Mouse (Mus musculus) MEL (cell line): ENCODE data around the gene Lingo1. TPM values are rescaled to one million over a fixed set of nuclear protein-coding genes. Genes with fewer than 3 reads are reported as not detected.

Experiments
- DNase-seq: peaks from one replicate; pipeline ENCODE4 v3.0.0; 2011; ENCODE audit warnings: low read depth, low spot score
- H3K27ac ChIP-seq: 2 replicates; pipeline ENCODE4 v1.5.1; 2012; ENCODE audit warnings: low read depth, mild to moderate bottlenecking, control low read depth, low read length, moderate library complexity; ENCODE audit not compliant: control insufficient read depth
- H3K27me3 ChIP-seq, 2 experiments: fragments of 150-350 bp in 1 of 2; sonication (generic) in 1 of 2; 2 replicates each; pipeline ENCODE4 v1.6.1; 2012; ENCODE audit warnings: low read length in 2 of 2, mild to moderate bottlenecking in 2 of 2, improper control_type of control experiment in 1 of 2, moderate library complexity in 1 of 2; ENCODE audit not compliant: insufficient read depth in 2 of 2, control insufficient read depth in 1 of 2
- H3K36me3 ChIP-seq, 2 experiments: 2 replicates each; pipeline ENCODE4 v1.6.1; 2012 to 2014; ENCODE audit warnings: low read length in 2 of 2, improper control_type of control experiment in 1 of 2, inconsistent platforms in 1 of 2, mild to moderate bottlenecking in 1 of 2; ENCODE audit not compliant: insufficient read depth in 2 of 2, control insufficient read depth in 1 of 2
- H3K4me1 ChIP-seq, 2 experiments: fragments of 150-350 bp in 1 of 2; sonication (generic) in 1 of 2; 2 replicates each; pipeline ENCODE4 v1.6.1; 2012; ENCODE audit warnings: low read length in 2 of 2, improper control_type of control experiment in 1 of 2, mild to moderate bottlenecking in 1 of 2; ENCODE audit not compliant: insufficient read depth in 2 of 2, control insufficient read depth in 1 of 2
- H3K4me3 ChIP-seq, 2 experiments: fragments of 150-350 bp in 1 of 2; sonication (generic) in 1 of 2; 2 replicates each; pipeline ENCODE4 v1.5.1; 2012; ENCODE audit warnings: low read depth in 2 of 2, low read length in 2 of 2, mild to moderate bottlenecking in 2 of 2, moderate library complexity in 2 of 2, control low read depth in 1 of 2, improper control_type of control experiment in 1 of 2; ENCODE audit not compliant: control insufficient read depth in 1 of 2, insufficient read depth in 1 of 2
- H3K79me2 ChIP-seq: 2 replicates; pipeline ENCODE4 v1.6.1; 2012; ENCODE audit warnings: mild to moderate bottlenecking, low read length, moderate library complexity; ENCODE audit not compliant: control insufficient read depth, poor library complexity, insufficient read depth
- H3K9ac ChIP-seq: 2 replicates; pipeline ENCODE4 v1.6.1; 2012; ENCODE audit warnings: low read depth, mild to moderate bottlenecking, control low read depth, low read length, moderate library complexity; ENCODE audit not compliant: control insufficient read depth, poor library complexity, severe bottlenecking
- H3K9me3 ChIP-seq: fragments of 150-350 bp; sonication (generic); replicated peaks from 2 replicates; pipeline ENCODE4 v1.6.1; 2012; ENCODE audit warnings: mild to moderate bottlenecking, low read length, improper control_type of control experiment, moderate library complexity; ENCODE audit not compliant: insufficient read depth
- CHD1 ChIP-seq: IDR thresholded peaks from 2 replicates; pipeline ENCODE4 v1.6.1; 2012; ENCODE audit warnings: low read depth, mild to moderate bottlenecking, inconsistent platforms, low read length, improper control_type of control experiment
- CHD2 ChIP-seq: IDR thresholded peaks from 2 replicates; pipeline ENCODE4 v1.6.1; 2011; ENCODE audit warnings: low read length, improper control_type of control experiment
- CTCF ChIP-seq, 3 experiments: IDR thresholded peaks in 2 of 3; conservative IDR thresholded peaks in 1 of 3; 2 replicates each; pipeline ENCODE4 v1.5.1; 2011 to 2012; ENCODE audit warnings: low read length in 3 of 3, low read depth in 2 of 3, mild to moderate bottlenecking in 2 of 3, improper control_type of control experiment in 1 of 3, inconsistent platforms in 1 of 3, mixed read lengths in 1 of 3, moderate library complexity in 1 of 3; ENCODE audit not compliant: control insufficient read depth in 1 of 3, insufficient read depth in 1 of 3, poor library complexity in 1 of 3, severe bottlenecking in 1 of 3
- E2F4 ChIP-seq: IDR thresholded peaks from 2 replicates; pipeline ENCODE4 v1.6.1; 2011; ENCODE audit warnings: low read depth, low read length, improper control_type of control experiment, borderline replicate concordance
- EP300 ChIP-seq, 2 experiments: IDR thresholded peaks; 2 replicates each; pipeline ENCODE4 v1.6.1; 2011; ENCODE audit warnings: improper control_type of control experiment in 2 of 2, low read length in 2 of 2, low read depth in 1 of 2, mild to moderate bottlenecking in 1 of 2
- GABPA ChIP-seq: IDR thresholded peaks from 2 replicates; pipeline ENCODE4 v1.6.1; 2012; ENCODE audit warnings: low read depth, mild to moderate bottlenecking, inconsistent platforms, low read length, improper control_type of control experiment, moderate library complexity
- JUND ChIP-seq: IDR thresholded peaks from 2 replicates; pipeline ENCODE4 v1.6.1; 2011; ENCODE audit warnings: low read depth, mild to moderate bottlenecking, improper control_type of control experiment, low read length
- KAT2A ChIP-seq: conservative IDR thresholded peaks from 2 replicates; pipeline ENCODE4 v1.6.1; 2012; ENCODE audit warnings: low read depth, low read length, improper control_type of control experiment, inconsistent platforms
- MAX ChIP-seq: IDR thresholded peaks from 2 replicates; pipeline ENCODE4 v1.6.1; 2011; ENCODE audit warnings: low read length, improper control_type of control experiment
- MAZ ChIP-seq: IDR thresholded peaks from 2 replicates; pipeline ENCODE4 v1.6.1; 2012; ENCODE audit warnings: low read depth, mild to moderate bottlenecking, inconsistent platforms, low read length, improper control_type of control experiment
- MEF2A ChIP-seq: IDR thresholded peaks from 2 replicates; pipeline ENCODE4 v1.6.1; 2014; ENCODE audit warnings: low read depth, mild to moderate bottlenecking, inconsistent platforms, low read length, improper control_type of control experiment; ENCODE audit not compliant: poor library complexity, insufficient replicate concordance, severe bottlenecking; ENCODE audit errors: extremely low read depth
- MXI1 ChIP-seq: IDR thresholded peaks from 2 replicates; pipeline ENCODE4 v1.6.1; 2011; ENCODE audit warnings: mild to moderate bottlenecking, low read depth, low read length, improper control_type of control experiment
- MYB ChIP-seq: IDR thresholded peaks from 2 replicates; pipeline ENCODE4 v1.6.1; 2011; ENCODE audit warnings: mild to moderate bottlenecking, low read depth, low read length, improper control_type of control experiment
- NELFE ChIP-seq: IDR thresholded peaks from 2 replicates; pipeline ENCODE4 v1.6.1; 2011; ENCODE audit warnings: low read depth, low read length, improper control_type of control experiment
- POLR2A ChIP-seq, 2 experiments: IDR thresholded peaks; 2 replicates each; pipeline ENCODE4 v1.6.1; 2011 to 2012; ENCODE audit warnings: low read length in 2 of 2, mild to moderate bottlenecking in 2 of 2, control low read depth in 1 of 2, improper control_type of control experiment in 1 of 2, low read depth in 1 of 2, moderate library complexity in 1 of 2; ENCODE audit not compliant: control insufficient read depth in 1 of 2, insufficient read depth in 1 of 2, poor library complexity in 1 of 2
- POLR2AphosphoS2 ChIP-seq: IDR thresholded peaks from 2 replicates; pipeline ENCODE4 v1.6.1; 2011; ENCODE audit warnings: low read length, improper control_type of control experiment
- POLR2AphosphoS5 ChIP-seq: IDR thresholded peaks from 2 replicates; pipeline ENCODE4 v1.6.1; 2012; ENCODE audit warnings: low read depth, borderline replicate concordance, mild to moderate bottlenecking, inconsistent platforms, low read length, moderate library complexity, mixed read lengths
- RAD21 ChIP-seq: IDR thresholded peaks from 2 replicates; pipeline ENCODE4 v1.6.1; 2011; ENCODE audit warnings: mild to moderate bottlenecking, low read depth, low read length, improper control_type of control experiment
- RCOR1 ChIP-seq: IDR thresholded peaks from 2 replicates; pipeline ENCODE4 v1.6.1; 2012; ENCODE audit warnings: low read depth, mild to moderate bottlenecking, inconsistent platforms, low read length, improper control_type of control experiment
- SIN3A ChIP-seq: IDR thresholded peaks from 2 replicates; pipeline ENCODE4 v1.6.1; 2012; ENCODE audit warnings: low read length, improper control_type of control experiment, inconsistent platforms
- TAL1 ChIP-seq: IDR thresholded peaks from 2 replicates; pipeline ENCODE4 v1.6.1; 2012; ENCODE audit warnings: mild to moderate bottlenecking, inconsistent platforms, low read length, moderate library complexity, mixed read lengths
- TBP ChIP-seq: IDR thresholded peaks from 2 replicates; pipeline ENCODE4 v1.8.0; 2011; ENCODE audit warnings: low read depth, low read length, improper control_type of control experiment
- TCF12 ChIP-seq: IDR thresholded peaks from 2 replicates; pipeline ENCODE4 v1.6.1; 2014; ENCODE audit warnings: low read depth, mild to moderate bottlenecking, inconsistent platforms, low read length, improper control_type of control experiment, moderate library complexity
- UBTF ChIP-seq: IDR thresholded peaks from 2 replicates; pipeline ENCODE4 v1.6.1; 2012; ENCODE audit warnings: low read depth, mild to moderate bottlenecking, inconsistent platforms, low read length, improper control_type of control experiment, moderate library complexity, borderline replicate concordance; ENCODE audit not compliant: insufficient read depth
- USF1 ChIP-seq: IDR thresholded peaks from 2 replicates; pipeline ENCODE4 v1.6.1; 2014; ENCODE audit warnings: low read depth, mild to moderate bottlenecking, inconsistent platforms, low read length, improper control_type of control experiment, moderate library complexity
- ZC3H11A ChIP-seq: IDR thresholded peaks from 2 replicates; pipeline ENCODE4 v1.6.1; 2012; ENCODE audit warnings: low read depth, mild to moderate bottlenecking, inconsistent platforms, low read length, improper control_type of control experiment
- ZKSCAN1 ChIP-seq: IDR thresholded peaks from 2 replicates; pipeline ENCODE4 v1.6.1; 2012; ENCODE audit warnings: low read depth, mild to moderate bottlenecking, inconsistent platforms, low read length, improper control_type of control experiment, moderate library complexity
- ZMIZ1 ChIP-seq: IDR thresholded peaks from 2 replicates; pipeline ENCODE4 v1.6.1; 2012; ENCODE audit warnings: low read depth, mild to moderate bottlenecking, inconsistent platforms, low read length, improper control_type of control experiment, moderate library complexity
- polyA plus RNA-seq, 2 experiments: library from polyadenylated mRNA; stranded (reverse) in 1 of 2; unstranded in 1 of 2; fragments of >175 nt in 1 of 2; fragments of >200 nt in 1 of 2; gene quantifications; 2 replicates each; pipeline versions ENCODE4 v1.2.1 to v1.2.4; 2012; ENCODE audit warnings: low replicate concordance in 2 of 2, low read depth in 1 of 2; ENCODE audit not compliant: insufficient read length in 2 of 2, insufficient read depth in 1 of 2, missing spikeins in 1 of 2
- total RNA-seq: library from RNA; depleted of rRNA; stranded (reverse); fragments of 300-350 nt; gene quantifications from 2 replicates; pipeline ENCODE4 v1.2.3, GENCODE M21; 2012

The Lingo1 gene
- total and polyA plus RNA-seq, 3 experiments = not detected

GRCm38 (mm10) chr9:56716066-56716465, 80.2 kb downstream of the Lingo1 start:
- H3K9me3 ChIP-seq = no peaks in the 10 kb centered on the region
- H3K27me3 ChIP-seq = peaks cover 0 to 8% of the 10 kb centered on the region in 2 experiments; a peak in 2 of 4 replicates
- DNase-seq = no peak
- no peak overlapping the region for H3K4me3 ChIP-seq
- no peak for TF ChIP-seq EP300 (IDR thresholded peaks at IDR 0.05; ENCODE audit: low read depth in 1 of 2, low read length in 2 of 2)
- TF ChIP-seq NELFE = no peak
- TF ChIP-seq GABPA = no peak
- TF ChIP-seq TAL1 = no peak
- no peak for TF ChIP-seq POLR2A (IDR thresholded peaks at IDR 0.05; ENCODE audit: control insufficient read depth in 1 of 2, insufficient read depth in 1 of 2, low read depth in 1 of 2, low read length in 2 of 2, poor library complexity in 1 of 2)
- no peak for TF ChIP-seq CHD1
- TF ChIP-seq MEF2A = no peak
- TF ChIP-seq KAT2A = no peak
- no peak for TF ChIP-seq POLR2AphosphoS2
- TF ChIP-seq RAD21 = no peak
- no peak for TF ChIP-seq TCF12
- TF ChIP-seq USF1 = no peak
- no peak for TF ChIP-seq MAX
- TF ChIP-seq POLR2AphosphoS5 = no peak
- no peak for TF ChIP-seq RCOR1
- no peak for TF ChIP-seq MXI1
- TF ChIP-seq ZC3H11A = no peak
- no peak overlapping the region for H3K9ac ChIP-seq
- H3K27ac ChIP-seq = no peak overlapping the region
- H3K36me3 ChIP-seq = no peaks in the 10 kb centered on the region
- H3K79me2 ChIP-seq = no peaks in the 10 kb centered on the region
- H3K4me1 ChIP-seq = no peaks in the 10 kb centered on the region

- DNase-seq = no peak
- H3K9ac ChIP-seq = no peak overlapping the region
- H3K27me3 ChIP-seq = peaks cover 0 to 9% of the 10 kb centered on the region in 2 experiments; a peak in 2 of 4 replicates
- H3K4me3 ChIP-seq = no peak overlapping the region
- no peak for TF ChIP-seq CHD2
- TF ChIP-seq JUND = no peak
- no peak for TF ChIP-seq ZMIZ1
- no peak for TF ChIP-seq USF1
- TF ChIP-seq RAD21 = no peak
- no peak for TF ChIP-seq MYB
- TF ChIP-seq TCF12 = no peak
- no peak for TF ChIP-seq E2F4
- no peak for TF ChIP-seq MEF2A
- TF ChIP-seq MAZ = no peak
- TF ChIP-seq CTCF (IDR thresholded peaks at IDR 0.05 in 2 of 3, conservative IDR thresholded peaks at IDR 0.05 in 1 of 3; ENCODE audit: control insufficient read depth in 1 of 3, insufficient read depth in 1 of 3, low read depth in 2 of 3, low read length in 3 of 3, poor library complexity in 1 of 3, severe bottlenecking in 1 of 3) = no peak
- no peak for TF ChIP-seq UBTF
- TF ChIP-seq SIN3A = no peak
- no peak for TF ChIP-seq MXI1
- no peak for TF ChIP-seq NELFE
- no peak for TF ChIP-seq CHD1
- no peak for TF ChIP-seq ZKSCAN1
- TF ChIP-seq TAL1 = no peak
- TF ChIP-seq POLR2A (IDR thresholded peaks at IDR 0.05; ENCODE audit: control insufficient read depth in 1 of 2, insufficient read depth in 1 of 2, low read depth in 1 of 2, low read length in 2 of 2, poor library complexity in 1 of 2) = no peak
- TF ChIP-seq TBP = no peak
- no peaks in the 10 kb centered on the region for H3K9me3 ChIP-seq
- H3K79me2 ChIP-seq = no peaks in the 10 kb centered on the region
- no peak overlapping the region for H3K27ac ChIP-seq
- H3K36me3 ChIP-seq = no peaks in the 10 kb centered on the region
- no peaks in the 10 kb centered on the region for H3K4me1 ChIP-seq
Measured at GRCm38 (mm10) chr9:56714391-56714790, 81.9 kb downstream of the Lingo1 start.
